Mouse (Mus musculus) left cerebral cortex, postnatal 36 days (tissue): ENCODE data around the gene Suclg1. TPM values are rescaled to one million over a fixed set of nuclear protein-coding genes. Genes with fewer than 3 reads are reported as not detected.

Experiments
- DNase-seq, 2 experiments: peaks; one replicate each; pipeline ENCODE4 v3.0.0; 2021 to 2022; ENCODE audit warnings: low spot score in 2 of 2, mixed read lengths in 1 of 2
- intact Hi-C: fragments of 180-260 bp; cut with DNase I; formaldehyde crosslinking; loops from one replicate; pipeline ENCODE4 v1.15.1; 2025
- total RNA-seq, 2 experiments: library from RNA; stranded (reverse); gene quantifications; 2 replicates each; pipeline ENCODE4 v1.2.3; 2021

Gene Suclg1
- total RNA-seq, 2 experiments from 2014 or later: 113 to 121 TPM

GRCm38 (mm10) chr6:73246821-73247220 lies 1.4 kb upstream of the Suclg1 start:
- intact Hi-C loops: no loop called here
- no peak for DNase-seq

- no peak for DNase-seq
- intact Hi-C loops: no loop called here
Observed at GRCm38 (mm10) chr6:73247452-73247851, 730 bp upstream of the Suclg1 start.

DNA sequence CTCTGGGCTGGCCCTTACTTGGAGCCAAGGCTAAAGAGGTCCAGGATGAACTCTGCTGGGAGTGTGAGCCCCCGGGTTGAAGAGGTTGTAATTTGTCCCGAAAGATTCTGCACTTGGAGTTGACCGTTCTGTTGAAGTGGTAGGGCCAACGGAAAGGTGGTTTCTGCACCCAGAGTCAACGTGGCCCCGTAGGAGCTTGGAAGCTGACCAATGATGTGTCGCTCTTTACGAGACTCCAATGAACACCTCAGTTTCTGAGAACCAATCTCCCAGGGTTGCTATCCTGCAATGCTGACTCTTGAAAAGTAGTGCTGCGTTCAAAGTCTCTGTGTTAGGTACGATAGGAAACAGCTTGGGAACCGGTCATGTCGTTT lies 854 bp downstream of the Suclg1 start:
- intact Hi-C loops: no loop called here
- DNase-seq: no peak

DNA sequence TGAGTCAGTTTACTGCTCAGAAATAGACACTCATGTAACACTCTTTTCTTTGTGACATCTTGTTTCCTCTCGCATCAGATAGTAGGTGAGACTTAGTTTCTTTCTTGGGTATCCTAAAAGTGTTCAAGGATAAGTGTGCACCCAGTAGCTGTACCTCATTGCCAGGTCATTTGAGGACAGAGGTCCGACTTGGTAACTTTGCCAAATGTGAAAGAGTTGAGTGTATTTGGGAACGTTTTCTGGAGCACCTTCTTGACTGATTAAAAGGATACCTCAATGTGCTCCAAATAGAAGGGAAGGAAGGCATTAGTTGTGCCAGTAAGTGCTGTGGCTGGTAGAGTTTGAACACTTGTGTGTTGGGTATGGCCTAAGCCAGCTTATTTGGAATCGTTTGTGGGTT lies 1.7 kb downstream of the Suclg1 start:
- no peak for DNase-seq
- intact Hi-C loops: no loop called here

DNA sequence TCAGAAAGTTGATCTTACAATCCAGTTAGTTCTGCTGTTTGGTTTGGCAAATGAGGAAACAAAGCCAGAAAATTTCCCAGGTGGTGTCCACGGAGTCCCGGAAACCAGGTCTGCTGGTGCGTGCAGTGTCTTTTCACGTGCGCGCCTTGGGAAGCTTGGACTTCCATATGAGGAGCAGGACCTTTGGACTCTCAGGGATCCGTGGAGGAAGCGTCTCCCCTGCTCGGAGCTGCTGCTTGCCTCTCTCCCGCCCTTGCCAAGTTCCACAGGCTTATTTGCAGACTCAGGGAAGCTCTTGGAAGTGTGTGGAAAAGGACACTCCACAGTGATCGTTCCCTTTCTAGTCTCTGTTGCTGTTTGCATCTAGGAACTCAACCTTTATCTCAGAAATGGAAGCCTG lies 3.2 kb downstream of the Suclg1 start:
- intact Hi-C loops: no loop called here
- DNase-seq: no peak

- no peak for DNase-seq
- intact Hi-C loops: no loop called here
Observed at GRCm38 (mm10) chr6:73252396-73252795, 4.2 kb downstream of the Suclg1 start.

- DNase-seq: no peak
- intact Hi-C loops: no loop called here
Observed at GRCm38 (mm10) chr6:73253006-73253405, 4.8 kb downstream of the Suclg1 start.

GRCm38 (mm10) chr6:73253584-73253983 lies 5.4 kb downstream of the Suclg1 start:
- intact Hi-C loops: no loop called here
- DNase-seq: no peak

- DNase-seq: no peak
- intact Hi-C loops: no loop called here
Observed at GRCm38 (mm10) chr6:73254307-73255228, 6.4 kb downstream of the Suclg1 start.

- DNase-seq: no peak
- intact Hi-C loops: no loop called here
Observed at GRCm38 (mm10) chr6:73257068-73257467, 8.9 kb downstream of the Suclg1 start.

DNA sequence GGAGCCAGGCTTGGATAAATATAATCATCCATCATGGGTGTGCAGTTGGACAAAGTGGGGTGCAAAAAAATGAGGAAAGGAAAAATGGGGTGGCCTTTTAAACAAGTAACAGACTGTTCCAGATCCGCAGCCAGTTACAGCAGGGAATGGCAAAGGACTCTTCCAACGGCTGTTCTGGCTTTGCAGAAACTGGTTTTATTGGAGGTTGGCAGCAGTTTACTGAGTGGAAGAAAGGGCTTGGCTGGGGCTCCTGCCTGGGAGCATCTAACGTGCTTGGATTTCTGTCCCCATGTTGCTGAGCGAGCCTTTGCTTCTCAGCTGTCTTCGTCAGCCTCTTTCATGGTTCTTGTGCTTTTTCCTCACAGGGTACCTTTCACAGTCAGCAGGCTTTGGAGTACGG lies 11.9 kb downstream of the Suclg1 start:
- intact Hi-C loops: no loop called here

GRCm38 (mm10) chr6:73264801-73265200 lies 16.6 kb downstream of the Suclg1 start:
- intact Hi-C loops: no loop called here
- no peak for DNase-seq

More for the DNA sequence above, 11.9 kb downstream of the Suclg1 start:
- no peak for DNase-seq

DNA sequence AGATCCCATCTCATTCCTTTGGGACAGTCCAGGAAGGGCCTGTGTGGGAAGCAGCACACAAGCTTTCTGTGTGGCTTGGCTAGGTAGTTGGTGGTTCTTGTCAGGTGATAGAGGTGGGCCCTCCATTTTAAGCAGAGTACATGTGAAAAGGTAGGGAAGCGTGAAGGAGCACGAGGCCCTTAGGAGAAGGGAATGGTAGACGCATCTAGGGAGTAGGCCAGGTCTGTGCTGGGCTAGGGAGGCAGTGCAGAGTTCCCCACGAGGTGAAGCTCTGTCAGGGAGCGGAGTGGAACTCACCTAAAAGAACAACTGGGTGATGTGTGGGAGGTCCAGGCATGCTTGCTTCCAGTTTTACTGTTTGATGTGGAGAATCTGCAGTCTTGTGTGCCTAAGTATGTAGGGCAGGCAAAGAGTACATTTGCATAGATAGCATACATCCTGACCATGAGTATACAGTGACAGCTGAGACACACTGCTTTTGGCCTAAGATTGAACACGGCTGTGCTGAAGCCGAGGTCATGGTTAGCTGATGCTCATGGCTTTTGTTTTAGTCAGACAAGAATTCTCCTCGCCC lies 19.6 kb downstream of the Suclg1 start:
- intact Hi-C loops: no loop called here
- no peak for DNase-seq

DNA sequence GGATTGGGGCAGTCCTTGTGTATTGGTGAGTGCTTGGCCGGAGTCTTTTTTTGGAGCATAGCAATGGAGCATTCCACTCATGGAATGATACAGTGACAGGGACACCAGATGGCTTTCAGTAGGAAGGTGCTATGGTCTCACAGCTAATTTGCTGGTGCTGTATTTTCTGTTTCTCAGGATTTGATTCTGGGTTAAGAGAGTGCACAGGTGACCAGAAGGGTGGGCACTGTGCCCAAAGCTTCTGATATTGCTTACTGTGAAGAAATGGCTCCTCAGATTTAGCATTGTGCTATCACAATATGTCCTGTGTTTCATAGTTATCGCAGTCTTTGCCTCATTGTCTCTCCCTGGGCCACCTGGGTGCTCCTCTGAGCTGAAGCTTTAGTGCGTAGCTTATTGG lies 21.2 kb downstream of the Suclg1 start:
- no peak for DNase-seq
- intact Hi-C loops: no loop called here

GRCm38 (mm10) chr6:73271546-73272091 lies 23.4 kb downstream of the Suclg1 start:
- intact Hi-C loops: no loop called here
- no peak for DNase-seq

- intact Hi-C loops: no loop called here
- DNase-seq: no peak
Observed at GRCm38 (mm10) chr6:73275002-73275401, 26.8 kb downstream of the Suclg1 start.

GRCm38 (mm10) chr6:73279681-73280080 lies 31.5 kb downstream of the Suclg1 start:
- intact Hi-C loops: no loop called here
- no peak for DNase-seq

DNA sequence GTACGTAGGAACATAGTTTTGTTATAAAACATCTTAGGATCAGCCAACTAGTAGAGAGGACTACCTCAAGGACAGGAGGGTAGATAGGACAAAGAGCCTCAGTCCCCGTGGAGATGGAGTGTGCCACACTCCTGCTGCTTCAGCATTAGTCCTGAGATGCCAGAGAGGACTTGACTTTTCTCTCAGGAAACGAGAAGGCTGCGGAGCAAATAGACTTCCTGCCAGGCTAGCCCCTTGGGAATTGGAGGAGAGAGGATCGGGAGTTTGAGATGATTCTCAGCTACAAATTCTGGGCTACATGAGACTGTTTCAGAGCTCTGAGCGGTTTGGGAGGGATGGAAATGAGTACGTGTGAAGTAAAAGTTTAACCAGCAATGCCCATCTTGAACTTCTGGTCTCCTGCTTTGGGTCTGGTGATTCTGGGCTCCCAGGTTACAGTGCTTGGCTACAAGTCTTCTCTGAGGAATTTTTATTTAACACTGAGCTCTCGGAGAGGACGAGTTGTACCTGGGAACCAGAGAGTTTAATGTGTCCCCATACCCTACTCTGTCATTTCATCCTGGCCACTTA lies 32.4 kb downstream of the Suclg1 start:
- no peak for DNase-seq
- intact Hi-C loops: no loop called here

DNA sequence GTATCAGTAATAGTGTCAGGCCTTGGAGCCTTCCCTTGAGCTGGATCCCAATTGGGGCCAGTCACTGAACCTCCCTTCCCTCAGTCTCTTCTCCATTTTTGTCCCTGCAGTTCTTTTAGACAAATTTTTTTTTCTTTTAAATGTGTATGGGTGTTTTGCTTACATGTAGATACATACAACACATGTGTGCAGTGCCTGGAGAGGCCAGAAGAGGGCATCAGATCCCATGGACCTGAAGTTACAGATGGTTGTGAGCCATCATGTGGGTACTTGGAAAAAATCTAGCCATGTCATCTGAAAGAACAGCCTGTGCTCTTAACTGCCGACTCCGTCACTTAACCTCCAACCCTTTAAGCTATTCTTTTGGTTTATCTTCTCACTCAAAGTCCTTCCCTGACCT lies 38.1 kb downstream of the Suclg1 start:
- intact Hi-C loops: no loop called here
- no peak for DNase-seq

- no peak for DNase-seq
Observed at GRCm38 (mm10) chr6:73306837-73307236, 58.7 kb downstream of the Suclg1 start.

More at GRCm38 (mm10) chr6:73306837-73307236, 58.7 kb downstream of the Suclg1 start:
- intact Hi-C loops: no loop called here
